Mouse (Mus musculus) mouse trophoblast stem cell (cell line): ENCODE results near the gene Daglb.
"Not testable (repeated sequence)": the region's sequence is repeated elsewhere in the genome, so short reads cannot be mapped to it uniquely, and the experiment has no call there.

ENCODE experiments used
- in situ Hi-C, 2 experiments: fragments of 300-500 bp; cut with MseI, MboI; formaldehyde crosslinking; loops; 2 replicates in 1 of 2; 3 replicates in 1 of 2; pipeline ENCODE4 v1.15.1; 2025

Daglb gene

DNA sequence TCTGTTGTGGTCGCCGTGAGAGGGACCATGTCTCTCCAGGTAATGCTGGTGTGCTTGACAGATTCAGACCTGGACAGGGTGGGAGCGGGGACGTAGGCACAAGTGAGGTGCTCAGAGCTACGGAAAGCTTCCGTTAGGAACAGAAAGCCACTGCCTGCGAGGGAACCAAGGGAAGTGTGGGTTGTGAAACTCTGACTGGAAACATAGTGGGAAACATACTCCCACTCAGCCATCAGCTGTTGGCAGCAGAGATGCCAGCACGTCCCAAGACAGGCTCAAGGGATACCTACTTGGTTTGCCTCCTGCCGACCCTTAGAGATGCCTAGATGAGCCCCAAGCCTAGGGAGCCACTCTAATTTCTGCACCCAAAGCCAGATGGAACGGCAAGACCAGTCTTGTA, 22.8 kb downstream of the Daglb start:
- in situ Hi-C loops = no loop called here

- in situ Hi-C loops = no loop called here
Observed at GRCm38 (mm10) chr5:143487998-143488397, 23.6 kb downstream of the Daglb start.

GRCm38 (mm10) chr5:143489749-143490342, 25.5 kb downstream of the Daglb start:
- in situ Hi-C loops = no loop called here

- in situ Hi-C loops = no loop called here
Observed at GRCm38 (mm10) chr5:143491736-143492135, 27.4 kb downstream of the Daglb start.

DNA sequence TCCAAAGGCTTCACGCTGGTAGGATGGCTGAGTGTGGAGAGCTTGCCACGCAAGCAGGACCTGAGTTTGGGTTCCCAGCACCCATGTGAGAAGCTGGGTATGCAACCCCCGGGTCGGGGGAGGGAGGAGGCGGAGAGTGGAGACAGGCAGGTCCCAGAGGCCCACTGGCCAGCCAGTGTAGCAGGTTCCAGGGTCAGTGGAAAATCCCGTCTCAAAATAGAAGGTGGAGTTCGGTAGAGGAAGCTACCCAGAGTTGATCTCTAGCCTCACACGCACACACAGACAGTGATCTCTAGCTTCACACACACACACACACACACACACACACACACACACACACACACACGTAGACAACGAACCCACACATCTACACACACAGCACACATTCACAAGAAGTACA, 28.8 kb downstream of the Daglb start:
- in situ Hi-C loops = no loop called here

DNA sequence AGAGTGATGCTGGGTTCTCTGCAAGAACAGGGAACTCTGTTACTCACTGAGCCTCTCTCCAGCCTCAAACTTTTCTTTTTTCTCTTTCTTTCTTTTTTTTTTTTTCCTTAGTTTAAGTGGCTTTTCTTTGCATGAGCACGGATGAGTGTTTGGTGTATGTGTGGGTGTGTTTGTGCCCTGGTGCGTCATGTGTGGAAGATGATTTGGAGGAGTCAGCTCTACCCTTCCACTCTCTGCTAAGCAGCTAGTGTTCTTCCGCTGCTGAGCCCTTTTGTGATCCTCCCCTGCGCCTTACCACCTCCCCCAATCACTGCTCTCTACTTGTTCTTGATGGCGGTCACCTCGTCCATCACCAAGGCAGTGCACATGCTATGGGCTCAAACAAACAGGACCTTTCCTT, 31.3 kb downstream of the Daglb start:
- in situ Hi-C loops = no loop called here

GRCm38 (mm10) chr5:143497451-143497850, 33.1 kb downstream of the Daglb start:
- in situ Hi-C loops = no loop called here

DNA sequence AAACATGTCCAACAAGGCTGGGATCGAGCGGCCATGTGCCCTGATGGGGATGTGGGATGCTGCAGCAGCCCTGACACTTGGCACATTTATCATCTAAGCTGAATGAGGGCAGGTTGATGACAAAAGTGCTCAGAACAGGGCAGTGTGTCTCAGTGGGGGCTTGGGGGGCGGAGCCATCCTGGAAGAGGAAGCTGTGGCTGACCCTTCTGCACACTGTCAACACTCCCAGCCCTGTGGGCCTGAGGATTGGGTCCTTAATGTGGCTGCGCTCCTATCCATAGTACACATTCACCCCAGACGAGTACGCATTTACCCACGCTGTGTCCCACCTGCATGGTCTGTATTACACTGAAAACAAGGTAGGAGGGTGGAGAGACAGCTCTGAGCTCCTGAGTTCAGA, 34.8 kb downstream of the Daglb start:
- in situ Hi-C loops = no loop called here

- in situ Hi-C loops = no loop called here
Observed at GRCm38 (mm10) chr5:143499686-143500085, 35.3 kb downstream of the Daglb start.

GRCm38 (mm10) chr5:143500711-143501110, 36.3 kb downstream of the Daglb start:
- in situ Hi-C loops = not testable (repeated sequence)

GRCm38 (mm10) chr5:143501140-143501539, 36.8 kb downstream of the Daglb start:
- in situ Hi-C loops = no loop called here

GRCm38 (mm10) chr5:143501649-143502048, 37.3 kb downstream of the Daglb start:
- in situ Hi-C loops = no loop called here

GRCm38 (mm10) chr5:143502899-143503557, 38.6 kb downstream of the Daglb start:
- in situ Hi-C loops = no loop called here

DNA sequence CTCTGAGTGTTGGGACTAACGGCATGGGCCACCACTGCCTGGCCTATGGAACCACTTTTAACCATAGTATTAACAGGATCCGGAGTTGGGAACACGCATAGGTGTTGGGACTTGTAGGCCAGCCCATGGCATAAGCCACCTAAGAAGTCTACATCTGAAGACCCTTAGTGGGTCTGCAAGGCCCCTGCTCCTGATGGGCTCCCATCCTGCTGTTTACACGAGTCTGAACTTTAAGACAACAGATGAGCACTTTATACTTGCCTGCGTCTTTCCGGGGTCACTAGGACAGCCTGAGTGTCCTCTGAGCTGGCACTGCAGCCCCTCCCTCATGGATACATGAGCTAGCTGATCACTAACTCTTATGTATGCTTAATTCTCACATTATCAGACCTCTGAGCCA, 39.4 kb downstream of the Daglb start:
- in situ Hi-C loops = no loop called here

- in situ Hi-C loops = no loop called here
Observed at GRCm38 (mm10) chr5:143504453-143504852, 40.1 kb downstream of the Daglb start.

DNA sequence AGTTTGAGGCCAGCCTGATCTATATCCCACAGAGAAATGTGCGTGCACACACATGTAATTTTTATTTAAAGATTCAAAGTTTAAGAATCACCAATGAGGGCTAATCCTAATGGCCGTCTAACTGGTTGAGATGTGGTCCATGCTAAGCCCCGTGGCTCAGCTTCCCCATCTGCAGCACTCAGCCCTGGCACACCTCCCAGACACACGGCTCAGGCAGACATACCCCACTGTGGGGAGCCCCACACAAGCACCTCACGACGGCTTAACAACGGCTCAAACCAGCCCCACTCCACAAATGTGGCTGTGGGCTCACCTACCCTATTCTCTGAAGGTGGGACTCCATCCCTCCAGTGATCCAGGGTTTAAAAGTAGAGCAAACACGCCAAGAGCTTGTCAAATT, 40.7 kb downstream of the Daglb start:
- in situ Hi-C loops = no loop called here

GRCm38 (mm10) chr5:143505545-143505944, 41.2 kb downstream of the Daglb start:
- in situ Hi-C loops = no loop called here

- in situ Hi-C loops = no loop called here
Observed at GRCm38 (mm10) chr5:143509294-143509693, 44.9 kb downstream of the Daglb start.

DNA sequence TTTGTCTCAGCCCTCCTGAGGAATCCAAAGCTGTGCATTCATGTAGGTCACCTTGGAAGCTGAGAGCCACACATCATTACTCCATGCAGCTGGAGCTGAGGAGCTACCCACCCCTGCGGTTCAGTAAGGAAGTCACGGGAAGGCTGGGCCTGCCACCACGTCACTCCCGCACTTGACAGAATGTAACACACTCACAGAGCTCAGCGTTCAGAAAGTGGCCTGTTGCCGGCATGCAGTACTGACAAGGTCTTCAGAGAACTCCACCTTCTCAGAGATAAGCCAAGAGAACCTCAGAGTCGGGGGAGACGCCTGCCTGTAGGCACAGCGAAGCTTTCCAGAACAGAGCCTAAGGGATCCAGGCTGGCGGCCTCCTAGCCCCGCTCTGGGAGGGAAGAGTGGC, 45.4 kb downstream of the Daglb start:
- in situ Hi-C loops = no loop called here

DNA sequence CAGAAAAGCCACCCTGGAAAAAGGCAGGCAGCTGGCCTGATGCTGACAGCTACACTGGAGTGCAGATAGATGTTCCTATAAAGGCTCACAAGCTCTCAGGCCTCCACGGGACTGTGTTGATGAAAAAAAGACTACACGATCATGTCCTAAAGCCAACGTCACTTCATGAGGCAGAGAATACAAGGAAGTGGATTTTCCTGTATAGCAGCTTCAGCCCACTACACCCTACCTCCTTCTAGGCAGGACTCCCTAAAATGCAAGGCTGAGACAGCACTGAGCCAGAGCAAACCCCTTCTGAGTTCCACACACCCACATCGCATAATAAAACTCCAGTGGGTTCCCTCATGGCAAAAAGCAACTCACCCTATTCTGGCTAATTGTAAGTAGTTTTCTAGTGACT, 47.2 kb downstream of the Daglb start:
- in situ Hi-C loops = no loop called here

GRCm38 (mm10) chr5:143512305-143512704, 47.9 kb downstream of the Daglb start:
- in situ Hi-C loops = no loop called here

GRCm38 (mm10) chr5:143514878-143515277, 50.5 kb downstream of the Daglb start:
- in situ Hi-C loops = no loop called here

DNA sequence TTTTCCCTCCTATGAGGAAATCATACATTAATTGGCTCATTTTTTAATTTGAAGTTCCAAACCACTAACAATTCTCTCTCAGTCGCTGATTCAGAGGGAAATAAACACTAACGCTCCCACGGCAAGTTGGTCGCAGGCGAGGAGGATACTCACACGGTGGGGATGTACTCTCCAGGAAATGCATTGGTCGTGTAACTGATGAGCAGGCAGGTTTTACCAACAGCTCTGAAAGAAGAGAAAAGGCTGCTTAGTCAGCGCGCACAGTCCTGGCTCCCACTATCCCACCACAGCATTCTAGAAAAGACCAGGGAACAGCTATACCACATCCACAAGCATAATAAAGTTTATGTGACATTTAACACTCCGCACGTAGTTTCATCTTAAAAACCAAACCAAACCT, 52.6 kb downstream of the Daglb start:
- in situ Hi-C loops = no loop called here

- in situ Hi-C loops = no loop called here
Observed at GRCm38 (mm10) chr5:143517436-143517835, 53.1 kb downstream of the Daglb start.
